Mouse (Mus musculus) lung, embryonic 14.5 days (tissue): ENCODE data around the gene Sh3pxd2b. TPM values are rescaled to one million over a fixed set of nuclear protein-coding genes. Genes with fewer than 3 reads are reported as not detected.

Experiments used
- ATAC-seq: fragments of 200-750 bp; cut with Nextera tagmentation; 2 replicates; pipeline ENCODE4 v1.8.0; 2017; ENCODE audit warnings: mild to moderate bottlenecking, moderate TSS enrichment, moderate library complexity; ENCODE audit not compliant: insufficient read depth
- DNase-seq: peaks from one replicate; pipeline ENCODE4 v3.0.0-alpha.2; 2015
- H3K27ac ChIP-seq: fragments of 300-500 bp; sonication (generic); 2 replicates; pipeline ENCODE4 v1.5.1; 2014; ENCODE audit warnings: low read depth, mild to moderate bottlenecking, moderate library complexity
- H3K27me3 ChIP-seq: fragments of 300-500 bp; sonication (generic); 2 replicates; pipeline ENCODE4 v1.6.1; 2014; ENCODE audit warnings: low read length, control low read depth; ENCODE audit not compliant: insufficient read depth
- H3K36me3 ChIP-seq: fragments of 300-500 bp; sonication (generic); 2 replicates; pipeline ENCODE4 v1.6.1; 2014; ENCODE audit warnings: control low read depth; ENCODE audit not compliant: insufficient read depth
- H3K4me1 ChIP-seq: fragments of 300-500 bp; sonication (generic); 2 replicates; pipeline ENCODE4 v1.6.1; 2014; ENCODE audit warnings: antibody characterized with exemption, control low read depth; ENCODE audit not compliant: insufficient read depth
- H3K4me2 ChIP-seq: fragments of 300-500 bp; sonication (generic); 2 replicates; pipeline ENCODE4 v1.6.1; 2014; ENCODE audit warnings: mild to moderate bottlenecking
- H3K4me3 ChIP-seq: fragments of 300-500 bp; sonication (generic); 2 replicates; pipeline ENCODE4 v1.5.1; 2014; ENCODE audit warnings: low read depth, low read length
- H3K9ac ChIP-seq: fragments of 300-500 bp; sonication (generic); 2 replicates; pipeline ENCODE4 v1.6.1; 2014
- H3K9me3 ChIP-seq: fragments of 300-500 bp; sonication (generic); 2 replicates; pipeline ENCODE4 v1.6.1; 2016; ENCODE audit warnings: low read depth, low read length, control low read depth
- CTCF ChIP-seq: IDR thresholded peaks from 2 replicates; pipeline ENCODE4 v1.5.1; 2016; ENCODE audit warnings: antibody characterized with exemption, low read depth
- WGBS: fragments of 180-500 bp; shearing (Covaris S2); extraction: QIAGEN DNeasy Blood & Tissue Kit; methylation state at CpG from one replicate; pipeline ENCODE4 v1.1.7; 2014; 5-methylcytosine and 5-hydroxymethylcytosine counted together
- polyA plus RNA-seq: library from polyadenylated mRNA; unstranded; fragments of >200 nt; fragmentation: Nextera tagmentation; extraction: Ambion mirVana; gene quantifications from 2 replicates; pipeline ENCODE4 v1.2.1, GENCODE M21; 2014

Gene Sh3pxd2b
- polyA plus RNA-seq, 1 experiment from 2014 or later = 31.7 TPM

GRCm38 (mm10) chr11:32445637-32446226 lies 98.1 kb downstream of the Sh3pxd2b start:
- Histone ChIP-seq H3K27me3 (no peaks in the 10 kb centered on the region), H3K4me3 (no peak overlapping the region), H3K4me1 (no peaks in the 10 kb centered on the region), H3K27ac (no peak overlapping the region), H3K9ac (no peak overlapping the region), H3K4me2 (no peak overlapping the region), H3K36me3 (no peaks in the 10 kb centered on the region), H3K9me3 (no peaks in the 10 kb centered on the region)
- WGBS = 72% methylated on average over 6 of the region's 6 CpGs
- TF ChIP-seq CTCF = no peak
- DNase-seq (peak; percentile 27), ATAC-seq (no peak)

- no peak overlapping the region for H3K4me3 ChIP-seq
- H3K4me1 ChIP-seq = no peaks in the 10 kb centered on the region
- WGBS = 5% methylated on average over 1 of the region's 1 CpGs
- peak; percentile 82 for TF ChIP-seq CTCF
- H3K27me3 ChIP-seq = no peaks in the 10 kb centered on the region
- no peak overlapping the region for H3K4me2 ChIP-seq
- H3K27ac ChIP-seq = no peak overlapping the region
- no peaks in the 10 kb centered on the region for H3K36me3 ChIP-seq
- ATAC-seq (no peak), DNase-seq (peak; percentile 86)
- no peaks in the 10 kb centered on the region for H3K9me3 ChIP-seq
- no peak overlapping the region for H3K9ac ChIP-seq
Measured at GRCm38 (mm10) chr11:32450216-32450615, 102.6 kb downstream of the Sh3pxd2b start.

DNA sequence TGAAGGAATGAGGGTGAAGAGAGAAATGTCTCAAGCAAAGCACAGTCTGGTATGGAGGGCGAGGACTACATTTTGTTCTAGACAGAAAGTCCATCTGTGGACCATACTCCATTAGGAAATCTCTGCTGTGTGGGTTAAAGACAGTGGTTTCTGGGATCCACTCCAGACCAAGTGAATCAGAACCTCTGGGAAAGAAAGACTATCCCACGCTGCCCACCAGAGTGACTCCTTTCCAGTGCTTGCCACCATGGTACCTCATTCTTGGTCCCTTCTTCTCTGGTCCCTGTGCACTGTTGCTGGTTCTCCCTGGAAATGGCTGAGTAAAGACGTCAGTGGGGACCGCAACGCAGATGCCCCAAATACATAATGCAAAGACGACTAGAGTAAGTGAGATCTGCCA lies 103.7 kb downstream of the Sh3pxd2b start:
- ATAC-seq = no peak
- H3K4me3 ChIP-seq = no peak overlapping the region
- H3K27ac ChIP-seq = no peak overlapping the region
- 88% methylated on average over 6 of the region's 6 CpGs for WGBS
- TF ChIP-seq CTCF = no peak
- H3K4me2 ChIP-seq = no peak overlapping the region
- no peak overlapping the region for H3K9ac ChIP-seq
- no peak for DNase-seq
- no peaks in the 10 kb centered on the region for H3K9me3 ChIP-seq
- H3K4me1 ChIP-seq = no peaks in the 10 kb centered on the region
- no peaks in the 10 kb centered on the region for H3K27me3 ChIP-seq
- H3K36me3 ChIP-seq = no peaks in the 10 kb centered on the region

DNA sequence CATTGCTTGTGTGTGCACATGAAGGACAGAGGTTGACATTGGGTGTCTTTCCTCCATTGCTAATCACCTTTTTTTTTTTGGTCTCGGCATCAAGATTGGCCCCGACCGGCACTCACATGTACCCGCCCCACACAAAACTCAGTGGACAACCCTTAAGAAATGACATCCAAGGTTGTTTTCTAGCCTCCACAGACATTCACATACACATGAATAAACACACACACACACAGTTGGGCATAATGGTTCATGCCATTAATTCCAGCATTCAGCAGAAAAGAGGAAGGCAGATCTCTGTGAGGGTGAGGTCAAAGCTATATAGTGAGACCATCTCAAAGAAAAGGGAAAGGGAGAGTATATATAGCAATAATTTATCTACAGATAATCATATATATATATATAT lies 105.1 kb downstream of the Sh3pxd2b start:
- no peak for ATAC-seq
- DNase-seq = no peak
- H3K9me3 ChIP-seq = no peaks in the 10 kb centered on the region
- TF ChIP-seq CTCF = no peak
- no peaks in the 10 kb centered on the region for H3K36me3 ChIP-seq
- H3K27me3 ChIP-seq = no peaks in the 10 kb centered on the region
- no peak overlapping the region for H3K9ac ChIP-seq
- no peak overlapping the region for H3K27ac ChIP-seq
- H3K4me3 ChIP-seq = no peak overlapping the region
- 92% methylated on average over 4 of the region's 4 CpGs for WGBS
- no peaks in the 10 kb centered on the region for H3K4me1 ChIP-seq
- no peak overlapping the region for H3K4me2 ChIP-seq

DNA sequence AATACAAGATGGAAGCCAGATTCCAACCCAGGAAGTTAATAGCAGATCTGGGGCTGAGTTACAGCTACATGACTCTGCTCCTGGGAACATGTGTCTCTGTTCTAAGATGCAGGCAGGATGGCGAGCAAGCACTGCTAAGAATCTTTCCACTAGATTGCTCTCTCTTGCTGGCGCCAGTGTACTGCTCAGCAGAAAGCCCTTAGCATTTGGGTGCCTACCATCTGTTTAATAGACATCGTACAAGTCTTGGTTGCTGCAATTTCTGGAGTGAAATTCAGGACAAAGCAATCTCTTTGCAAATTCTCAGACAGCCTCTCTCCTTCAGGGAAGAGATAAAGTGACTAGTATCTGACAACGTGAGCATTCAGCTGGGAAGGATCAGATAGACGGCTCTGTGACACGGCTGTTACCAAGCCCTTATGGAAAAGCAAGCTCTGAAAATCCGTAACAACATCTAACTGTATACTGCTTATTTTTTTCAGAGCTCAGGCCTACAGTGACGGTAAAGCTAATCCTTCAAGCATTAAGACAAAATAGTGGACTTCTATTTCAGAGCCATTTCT lies 105.8 kb downstream of the Sh3pxd2b start:
- peak overlapping the region; percentile 21; the same call in 1 of the 2 replicates for H3K9ac ChIP-seq
- DNase-seq (peak; percentile 27), ATAC-seq (no peak)
- no peak for TF ChIP-seq CTCF
- H3K27ac ChIP-seq = 0 out of 2 replicates have a peak overlapping the region, but pooled peaks have one; percentile 5
- WGBS = 55% methylated on average over 8 of the region's 8 CpGs
- H3K9me3 ChIP-seq = no peaks in the 10 kb centered on the region
- H3K4me1 ChIP-seq = no peaks in the 10 kb centered on the region
- H3K27me3 ChIP-seq = no peaks in the 10 kb centered on the region
- H3K4me2 ChIP-seq = peak overlapping the region; percentile 76
- no peaks in the 10 kb centered on the region for H3K36me3 ChIP-seq
- H3K4me3 ChIP-seq = no peak overlapping the region

DNA sequence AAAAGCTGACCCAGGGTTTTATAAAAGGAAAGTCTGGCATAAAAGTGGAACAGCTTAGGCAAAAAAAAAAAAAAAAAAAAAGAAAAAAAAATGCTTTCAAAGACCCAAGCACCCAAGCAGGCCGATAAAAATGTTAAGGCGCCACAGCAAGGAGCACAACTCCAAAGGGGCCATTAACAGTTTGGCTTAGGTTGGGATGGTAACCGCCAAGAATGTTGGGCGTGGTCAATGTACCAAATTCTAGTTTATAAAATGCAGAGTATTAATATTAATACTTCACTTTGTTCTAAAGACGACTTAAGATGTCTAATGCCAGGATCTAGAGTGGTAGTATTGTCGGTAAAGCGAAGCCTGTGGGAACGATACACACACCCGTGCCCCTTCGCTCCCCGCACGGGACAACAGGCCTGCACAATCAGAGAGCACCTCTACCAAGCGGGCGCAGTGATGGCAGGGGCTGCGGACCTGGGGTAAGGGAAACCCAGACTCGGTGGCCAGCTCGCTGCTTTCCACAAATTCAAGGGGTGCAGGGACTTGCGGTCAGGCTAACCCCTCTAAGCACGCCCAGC lies 106.7 kb downstream of the Sh3pxd2b start:
- H3K4me3 ChIP-seq = peak overlapping the region; percentile 86
- DNase-seq (peak; percentile 63), ATAC-seq (peak; percentile 1; the same call in 1 of the 2 replicates)
- H3K4me1 ChIP-seq = no peaks in the 10 kb centered on the region
- TF ChIP-seq CTCF = no peak
- H3K27ac ChIP-seq = peak overlapping the region; percentile 95
- peak overlapping the region; percentile 97 for H3K9ac ChIP-seq
- H3K9me3 ChIP-seq = no peaks in the 10 kb centered on the region
- H3K4me2 ChIP-seq = peak overlapping the region; percentile 76
- H3K36me3 ChIP-seq = no peaks in the 10 kb centered on the region
- H3K27me3 ChIP-seq = no peaks in the 10 kb centered on the region
- 3% methylated on average over 19 of the region's 19 CpGs for WGBS

DNA sequence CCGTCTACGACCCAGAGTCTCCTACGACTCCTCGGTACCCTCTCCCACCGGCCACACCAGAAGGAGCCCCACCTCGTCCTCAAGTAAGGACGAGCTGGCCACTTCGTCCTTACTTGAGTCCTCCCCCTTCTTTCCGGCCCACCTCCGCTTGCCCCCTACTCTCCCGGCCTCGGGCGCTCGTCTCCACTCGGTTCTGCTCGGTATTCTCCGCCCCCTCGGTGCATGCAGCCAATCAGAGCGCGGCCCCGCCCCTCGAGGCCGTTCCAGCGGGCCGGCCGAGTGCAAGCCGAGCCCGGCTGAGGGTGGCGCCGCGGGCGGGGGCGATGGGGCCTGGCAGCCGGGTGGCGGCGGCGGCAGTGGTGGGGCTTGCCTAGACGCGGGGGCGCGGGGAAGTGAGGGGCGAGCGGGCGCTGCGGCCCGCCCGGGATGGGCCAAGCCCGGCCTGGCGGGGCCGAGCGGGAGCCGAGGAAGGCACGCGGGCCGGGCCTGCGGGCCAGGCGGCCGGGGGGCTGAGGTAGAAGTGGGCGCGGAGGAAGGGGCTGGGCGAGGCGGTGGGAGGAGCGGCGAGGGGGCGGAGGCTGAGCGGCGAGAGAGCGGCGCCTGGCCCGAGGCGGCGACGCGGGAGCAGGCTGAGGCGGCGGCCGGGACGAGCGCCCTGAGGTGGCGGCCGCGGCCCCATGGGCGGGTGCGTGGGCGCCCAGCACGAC lies 107.3 kb downstream of the Sh3pxd2b start, which contains the start of gene Ubtd2:
Ubtd2 (plus strand) TSS at position 571 of the 707 bp plus-strand sequence.
- peak within 1 kb of the TSS; percentile 95 for H3K27ac ChIP-seq
- no peaks in the 10 kb centered on the region for H3K9me3 ChIP-seq
- under 1% methylated on average over 83 of the region's 86 CpGs for WGBS
- no peaks in the 10 kb centered on the region for H3K4me1 ChIP-seq
- no peaks in the 10 kb centered on the region for H3K27me3 ChIP-seq
- no peaks in the 10 kb centered on the region for H3K36me3 ChIP-seq
- H3K9ac ChIP-seq = peak within 1 kb of the TSS; percentile 97
- peak within 1 kb of the TSS; percentile 86 for H3K4me3 ChIP-seq
- peak; percentile 99 for DNase-seq
- peak within 1 kb of the TSS; percentile 76 for H3K4me2 ChIP-seq
- ATAC-seq = peak; percentile 97
- TF ChIP-seq CTCF = no peak
